Mouse (Mus musculus): ENCODE results near the gene Sppl3.

DNA sequence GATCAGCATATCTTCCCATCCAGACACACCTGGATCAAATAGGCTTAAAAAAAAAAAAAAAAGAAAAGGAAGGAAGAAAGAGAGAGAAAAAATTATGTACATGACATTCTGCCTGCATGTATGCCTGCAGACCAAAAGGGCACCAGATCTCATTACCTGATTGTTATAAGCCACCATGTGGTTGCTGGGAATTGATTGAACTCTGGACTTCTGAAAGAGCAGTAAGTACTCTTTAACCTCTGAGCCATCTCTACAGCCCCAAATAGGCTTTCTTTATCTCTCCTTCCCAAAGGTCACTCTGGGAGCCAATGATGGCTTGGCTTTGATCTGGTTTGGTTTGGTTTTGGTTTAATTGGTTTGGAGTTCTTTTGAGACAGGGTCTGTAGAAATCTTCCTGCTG is 25.9 kb upstream of the Sppl3 start:
- TF ChIP-seq POLR2A (IDR thresholded peaks at IDR 0.05; ENCODE audit: low read depth, low read length) (no peak), CTCF (conservative IDR thresholded peaks at IDR 0.05; ENCODE audit: insufficient read depth, insufficient read length, low read depth, low read length) (no peak)
